Mouse (Mus musculus): Measurements from ENCODE around the gene Shroom3. TPM values are rescaled to one million over a fixed set of nuclear protein-coding genes. Genes with fewer than 3 reads are reported as not detected.

Gene Shroom3
- polyA plus RNA-seq, 1 experiment from 2014 or later, result 8.3 TPM

GRCm38 (mm10) chr5:92843850-92844785 lies 160.9 kb downstream of the Shroom3 start:
- Histone ChIP-seq H3K9me3 (ENCODE audit: control insufficient read depth, low read depth, low read length) (no peaks in the 10 kb centered on the region), H3K36me3 (ENCODE audit: control insufficient read depth, insufficient read depth, low read length) (no peaks in the 10 kb centered on the region), H3K4me2 (replicated peaks; ENCODE audit: low read depth, low read length) (no peak overlapping the region), H3K4me1 (ENCODE audit: control insufficient read depth, insufficient read depth, low read length) (peaks cover 10% of the 10 kb centered on the region; the same call in 1 of the 2 replicates), H3K27ac (ENCODE audit: low read length) (no peak overlapping the region), H3K4me3 (ENCODE audit: low read depth, low read length) (no peak overlapping the region), H3K9ac (replicated peaks; ENCODE audit: low read depth, low read length) (no peak overlapping the region), H3K27me3 (ENCODE audit: control insufficient read depth, insufficient read depth, low read length) (no peaks in the 10 kb centered on the region)
- WGBS, result 63% methylated on average over 20 of the region's 20 CpGs
- no peak for ATAC-seq (ENCODE audit: insufficient number of reproducible peaks, insufficient read depth, low FRiP score, low read depth)

- WGBS, result 85% methylated on average over 6 of the region's 6 CpGs
- Histone ChIP-seq H3K27me3 (ENCODE audit: control insufficient read depth, insufficient read depth, low read length) (no peaks in the 10 kb centered on the region), H3K4me3 (ENCODE audit: low read depth, low read length) (no peak overlapping the region), H3K4me2 (replicated peaks; ENCODE audit: low read depth, low read length) (no peak overlapping the region), H3K27ac (ENCODE audit: low read length) (no peak overlapping the region), H3K36me3 (ENCODE audit: control insufficient read depth, insufficient read depth, low read length) (no peaks in the 10 kb centered on the region), H3K9me3 (ENCODE audit: control insufficient read depth, low read depth, low read length) (no peaks in the 10 kb centered on the region), H3K9ac (replicated peaks; ENCODE audit: low read depth, low read length) (no peak overlapping the region), H3K4me1 (ENCODE audit: control insufficient read depth, insufficient read depth, low read length) (no peaks in the 10 kb centered on the region)
- ATAC-seq (ENCODE audit: insufficient number of reproducible peaks, insufficient read depth, low FRiP score, low read depth), result no peak
Measured at GRCm38 (mm10) chr5:92849743-92850142, 166.5 kb downstream of the Shroom3 start.

GRCm38 (mm10) chr5:92850925-92851324 lies 167.7 kb downstream of the Shroom3 start:
- ATAC-seq (ENCODE audit: insufficient number of reproducible peaks, insufficient read depth, low FRiP score, low read depth), result no peak
- Histone ChIP-seq H3K4me1 (ENCODE audit: control insufficient read depth, insufficient read depth, low read length) (no peaks in the 10 kb centered on the region), H3K27me3 (ENCODE audit: control insufficient read depth, insufficient read depth, low read length) (no peaks in the 10 kb centered on the region), H3K4me2 (replicated peaks; ENCODE audit: low read depth, low read length) (no peak overlapping the region), H3K36me3 (ENCODE audit: control insufficient read depth, insufficient read depth, low read length) (no peaks in the 10 kb centered on the region), H3K9ac (replicated peaks; ENCODE audit: low read depth, low read length) (no peak overlapping the region), H3K27ac (ENCODE audit: low read length) (no peak overlapping the region), H3K4me3 (ENCODE audit: low read depth, low read length) (no peak overlapping the region), H3K9me3 (ENCODE audit: control insufficient read depth, low read depth, low read length) (no peaks in the 10 kb centered on the region)
- WGBS, result 77% methylated on average over 3 of the region's 3 CpGs

- Histone ChIP-seq H3K9me3 (ENCODE audit: control insufficient read depth, low read depth, low read length) (no peaks in the 10 kb centered on the region), H3K27me3 (ENCODE audit: control insufficient read depth, insufficient read depth, low read length) (no peaks in the 10 kb centered on the region), H3K9ac (replicated peaks; ENCODE audit: low read depth, low read length) (no peak overlapping the region), H3K36me3 (ENCODE audit: control insufficient read depth, insufficient read depth, low read length) (no peaks in the 10 kb centered on the region), H3K4me3 (ENCODE audit: low read depth, low read length) (no peak overlapping the region), H3K4me2 (replicated peaks; ENCODE audit: low read depth, low read length) (no peak overlapping the region), H3K27ac (ENCODE audit: low read length) (no peak overlapping the region), H3K4me1 (ENCODE audit: control insufficient read depth, insufficient read depth, low read length) (no peaks in the 10 kb centered on the region)
- ATAC-seq (ENCODE audit: insufficient number of reproducible peaks, insufficient read depth, low FRiP score, low read depth), result no peak
- WGBS, result 64% methylated on average over 4 of the region's 4 CpGs
Measured at GRCm38 (mm10) chr5:92854983-92855382, 171.7 kb downstream of the Shroom3 start.

DNA sequence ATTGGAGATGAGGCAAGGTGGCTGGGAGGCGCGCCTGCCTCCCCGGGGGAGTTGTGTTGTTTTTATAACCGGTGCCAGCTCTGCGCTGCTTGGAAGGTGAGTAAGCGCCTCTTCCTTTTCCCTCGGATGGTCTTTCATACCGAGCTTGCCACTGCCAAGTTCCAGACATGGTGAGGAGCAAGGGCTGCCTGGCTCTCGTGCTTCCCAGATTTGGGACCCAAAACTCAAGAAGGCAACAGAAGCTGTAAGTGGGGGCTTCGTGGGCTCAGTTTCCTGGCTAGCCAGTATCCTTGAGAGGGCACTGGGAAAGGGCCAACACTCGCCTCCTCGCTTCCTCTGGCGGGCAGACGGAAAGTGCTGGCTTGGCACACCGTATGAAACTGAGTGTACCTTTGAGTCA lies 173.1 kb downstream of the Shroom3 start:
- 38% methylated on average over 15 of the region's 15 CpGs for WGBS
- H3K27me3 ChIP-seq (ENCODE audit: control insufficient read depth, insufficient read depth, low read length), result no peaks in the 10 kb centered on the region
- H3K4me2 ChIP-seq (replicated peaks; ENCODE audit: low read depth, low read length), result no peak overlapping the region
- no peak overlapping the region for H3K4me3 ChIP-seq (ENCODE audit: low read depth, low read length)
- no peaks in the 10 kb centered on the region for H3K4me1 ChIP-seq (ENCODE audit: control insufficient read depth, insufficient read depth, low read length)
- no peak for ATAC-seq (ENCODE audit: insufficient number of reproducible peaks, insufficient read depth, low FRiP score, low read depth)
- H3K9me3 ChIP-seq (ENCODE audit: control insufficient read depth, low read depth, low read length), result no peaks in the 10 kb centered on the region
- H3K36me3 ChIP-seq (ENCODE audit: control insufficient read depth, insufficient read depth, low read length), result no peaks in the 10 kb centered on the region
- no peak overlapping the region for H3K27ac ChIP-seq (ENCODE audit: low read length)
- no peak overlapping the region for H3K9ac ChIP-seq (replicated peaks; ENCODE audit: low read depth, low read length)

GRCm38 (mm10) chr5:92857177-92857576 lies 173.9 kb downstream of the Shroom3 start:
- Histone ChIP-seq H3K36me3 (ENCODE audit: control insufficient read depth, insufficient read depth, low read length) (no peaks in the 10 kb centered on the region), H3K4me2 (replicated peaks; ENCODE audit: low read depth, low read length) (no peak overlapping the region), H3K9me3 (ENCODE audit: control insufficient read depth, low read depth, low read length) (no peaks in the 10 kb centered on the region), H3K4me1 (ENCODE audit: control insufficient read depth, insufficient read depth, low read length) (no peaks in the 10 kb centered on the region), H3K27ac (ENCODE audit: low read length) (no peak overlapping the region), H3K27me3 (ENCODE audit: control insufficient read depth, insufficient read depth, low read length) (no peaks in the 10 kb centered on the region), H3K9ac (replicated peaks; ENCODE audit: low read depth, low read length) (no peak overlapping the region), H3K4me3 (ENCODE audit: low read depth, low read length) (no peak overlapping the region)
- WGBS, result 65% methylated on average over 7 of the region's 7 CpGs
- ATAC-seq (ENCODE audit: insufficient number of reproducible peaks, insufficient read depth, low FRiP score, low read depth), result no peak

- 82% methylated on average over 3 of the region's 3 CpGs for WGBS
- Histone ChIP-seq H3K27ac (ENCODE audit: low read length) (no peak overlapping the region), H3K27me3 (ENCODE audit: control insufficient read depth, insufficient read depth, low read length) (no peaks in the 10 kb centered on the region), H3K4me2 (replicated peaks; ENCODE audit: low read depth, low read length) (no peak overlapping the region), H3K9ac (replicated peaks; ENCODE audit: low read depth, low read length) (no peak overlapping the region), H3K9me3 (ENCODE audit: control insufficient read depth, low read depth, low read length) (no peaks in the 10 kb centered on the region), H3K36me3 (ENCODE audit: control insufficient read depth, insufficient read depth, low read length) (no peaks in the 10 kb centered on the region), H3K4me3 (ENCODE audit: low read depth, low read length) (no peak overlapping the region), H3K4me1 (ENCODE audit: control insufficient read depth, insufficient read depth, low read length) (no peaks in the 10 kb centered on the region)
- no peak for ATAC-seq (ENCODE audit: insufficient number of reproducible peaks, insufficient read depth, low FRiP score, low read depth)
Measured at GRCm38 (mm10) chr5:92858104-92858503, 174.9 kb downstream of the Shroom3 start.

DNA sequence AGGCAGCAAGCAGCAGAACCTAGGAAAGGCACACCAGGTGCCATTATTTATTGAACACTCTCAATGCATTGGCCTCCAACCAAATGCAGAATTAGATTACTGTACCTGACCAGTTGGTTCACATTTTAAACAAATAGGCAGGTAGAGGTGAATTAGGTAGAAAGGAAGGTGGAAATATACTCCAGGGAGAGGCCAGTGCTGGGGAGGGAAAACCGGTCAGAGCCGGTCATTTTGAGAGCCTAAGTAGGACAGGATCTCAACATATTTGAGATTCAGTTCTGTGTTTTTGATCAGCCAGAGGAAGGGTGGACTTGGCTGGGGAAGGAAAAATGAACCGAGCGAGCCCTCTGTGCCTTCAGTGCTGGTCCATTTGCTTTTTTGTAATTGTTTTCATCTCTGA lies 175.3 kb downstream of the Shroom3 start:
- 94% methylated on average over 4 of the region's 4 CpGs for WGBS
- no peak overlapping the region for H3K4me2 ChIP-seq (replicated peaks; ENCODE audit: low read depth, low read length)

More for the DNA sequence above, 175.3 kb downstream of the Shroom3 start:
- H3K9ac ChIP-seq (replicated peaks; ENCODE audit: low read depth, low read length), result no peak overlapping the region
- H3K9me3 ChIP-seq (ENCODE audit: control insufficient read depth, low read depth, low read length), result no peaks in the 10 kb centered on the region
- H3K36me3 ChIP-seq (ENCODE audit: control insufficient read depth, insufficient read depth, low read length), result no peaks in the 10 kb centered on the region
- H3K4me1 ChIP-seq (ENCODE audit: control insufficient read depth, insufficient read depth, low read length), result no peaks in the 10 kb centered on the region
- no peak overlapping the region for H3K4me3 ChIP-seq (ENCODE audit: low read depth, low read length)
- ATAC-seq (ENCODE audit: insufficient number of reproducible peaks, insufficient read depth, low FRiP score, low read depth), result no peak
- no peaks in the 10 kb centered on the region for H3K27me3 ChIP-seq (ENCODE audit: control insufficient read depth, insufficient read depth, low read length)
- no peak overlapping the region for H3K27ac ChIP-seq (ENCODE audit: low read length)

Measured in stomach, embryonic 14.5 days (tissue).